Mouse (Mus musculus) olfactory bulb, adult 2 months (tissue): ENCODE results near the gene Trmt1.

Experiments used
- CTCF ChIP-seq: fragments of 200-500 bp; IDR thresholded peaks from 2 replicates; pipeline ENCODE4 v1.5.1; 2012; ENCODE audit warnings: low read depth, mild to moderate bottlenecking, low read length, moderate library complexity; ENCODE audit not compliant: insufficient read depth
- POLR2A ChIP-seq: fragments of 200-500 bp; IDR thresholded peaks from 2 replicates; pipeline ENCODE4 v1.6.1; 2012; ENCODE audit warnings: mild to moderate bottlenecking, low read depth, low read length, moderate library complexity; ENCODE audit not compliant: insufficient read depth

DNA sequence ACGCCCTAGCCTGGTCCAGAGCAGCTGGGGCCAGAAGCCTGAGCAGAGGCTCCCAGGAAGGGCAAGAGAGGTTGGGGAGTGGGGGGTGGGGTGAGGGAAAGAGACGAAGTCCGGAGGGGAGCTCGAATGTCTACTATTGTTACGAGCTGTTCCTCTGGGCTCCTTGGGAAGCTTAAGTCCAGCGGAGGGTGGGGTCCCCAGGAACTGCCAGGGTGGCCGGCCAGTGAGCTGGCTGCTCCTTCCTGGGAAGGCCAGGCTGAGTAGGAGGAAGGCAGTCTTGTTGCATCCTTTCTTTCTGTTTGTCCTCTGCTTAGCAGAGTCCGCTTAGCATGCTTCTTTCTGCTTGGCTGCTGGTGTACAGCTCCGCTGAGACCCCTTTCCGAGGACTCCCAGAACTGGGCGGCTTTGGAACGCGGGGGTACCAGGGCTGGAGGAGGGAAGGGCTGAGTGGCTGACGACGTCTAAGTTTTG is 22.0 kb downstream of the Trmt1 start:
- TF ChIP-seq POLR2A (no peak), CTCF (no peak)
